Mouse (Mus musculus) small intestine, adult 2 months (tissue): ENCODE measurements at regions not wholly inside any gene's neighbourhood (a gene's known extent, or its start where the extent isn't known, plus 50 kb on each side); places are given as distances from the start of the nearest gene placed in this dataset.

ENCODE experiments used
- CTCF ChIP-seq: fragments of 200-500 bp; IDR thresholded peaks from 2 replicates; pipeline ENCODE4 v1.5.1; 2012; ENCODE audit warnings: low read depth, mild to moderate bottlenecking, control low read depth, inconsistent platforms, low read length, moderate library complexity, mixed read lengths; ENCODE audit not compliant: insufficient replicate concordance, insufficient read length; ENCODE audit errors: extremely low read depth
- POLR2A ChIP-seq: fragments of 200-500 bp; IDR thresholded peaks from 2 replicates; pipeline ENCODE4 v1.6.1; 2012; ENCODE audit warnings: low read depth, mild to moderate bottlenecking, control low read depth, inconsistent platforms, low read length, moderate library complexity

GRCm38 (mm10) chr3:36797025-36797424, 65.9 kb upstream of the 4932438A13Rik start:
- no peak for TF ChIP-seq POLR2A
- TF ChIP-seq CTCF = no peak
